Mouse (Mus musculus): ENCODE data around the gene D10Wsu102e.
"Not testable (repeated sequence)": the region's sequence is repeated elsewhere in the genome, so short reads cannot be mapped to it uniquely, and the experiment has no call there.

D10Wsu102e gene

GRCm38 (mm10) chr10:83346359-83346736, 13.7 kb upstream of the D10Wsu102e start:
- DNase-seq (ENCODE audit: low read depth, low spot score), result no peak

- no peak for DNase-seq (ENCODE audit: low read depth, low spot score)
Measured at GRCm38 (mm10) chr10:83347494-83347893, 12.5 kb upstream of the D10Wsu102e start.

- no peak for DNase-seq (ENCODE audit: low read depth, low spot score)
Measured at GRCm38 (mm10) chr10:83350689-83351088, 9.3 kb upstream of the D10Wsu102e start.

- not testable (repeated sequence) for DNase-seq (ENCODE audit: low read depth, low spot score)
Measured at GRCm38 (mm10) chr10:83351779-83352178, 8.2 kb upstream of the D10Wsu102e start.

GRCm38 (mm10) chr10:83353680-83354332, 6.2 kb upstream of the D10Wsu102e start:
- no peak for DNase-seq (ENCODE audit: low read depth, low spot score)

- DNase-seq (ENCODE audit: low read depth, low spot score), result peak; percentile 55
Measured at GRCm38 (mm10) chr10:83354333-83354719, 5.7 kb upstream of the D10Wsu102e start.

GRCm38 (mm10) chr10:83356416-83356815, 3.6 kb upstream of the D10Wsu102e start:
- no peak for DNase-seq (ENCODE audit: low read depth, low spot score)

GRCm38 (mm10) chr10:83359451-83359850, 570 bp upstream of the D10Wsu102e start:
- DNase-seq (ENCODE audit: low read depth, low spot score), result no peak

GRCm38 (mm10) chr10:83360356-83360755, 335 bp downstream of the D10Wsu102e start:
- DNase-seq (ENCODE audit: low read depth, low spot score), result no peak

GRCm38 (mm10) chr10:83361643-83362382, 1.8 kb downstream of the D10Wsu102e start:
- DNase-seq (ENCODE audit: low read depth, low spot score), result peak; percentile 62

- no peak for DNase-seq (ENCODE audit: low read depth, low spot score)
Measured at GRCm38 (mm10) chr10:83363451-83363850, 3.4 kb downstream of the D10Wsu102e start.

- no peak for DNase-seq (ENCODE audit: low read depth, low spot score)
Measured at GRCm38 (mm10) chr10:83368918-83369317, 8.9 kb downstream of the D10Wsu102e start.

GRCm38 (mm10) chr10:83374045-83374656, 14.1 kb downstream of the D10Wsu102e start:
- DNase-seq (ENCODE audit: low read depth, low spot score), result no peak

GRCm38 (mm10) chr10:83375458-83375857, 15.4 kb downstream of the D10Wsu102e start:
- DNase-seq (ENCODE audit: low read depth, low spot score), result not testable (repeated sequence)

- no peak for DNase-seq (ENCODE audit: low read depth, low spot score)
Measured at GRCm38 (mm10) chr10:83376911-83377682, 17.1 kb downstream of the D10Wsu102e start.

- DNase-seq (ENCODE audit: low read depth, low spot score), result no peak
Measured at GRCm38 (mm10) chr10:83378083-83378833, 18.2 kb downstream of the D10Wsu102e start.

GRCm38 (mm10) chr10:83380501-83380900, 20.5 kb downstream of the D10Wsu102e start:
- DNase-seq (ENCODE audit: low read depth, low spot score), result no peak

GRCm38 (mm10) chr10:83382528-83382927, 22.5 kb downstream of the D10Wsu102e start:
- no peak for DNase-seq (ENCODE audit: low read depth, low spot score)

- DNase-seq (ENCODE audit: low read depth, low spot score), result no peak
Measured at GRCm38 (mm10) chr10:83382988-83383387, 23.0 kb downstream of the D10Wsu102e start.

GRCm38 (mm10) chr10:83383863-83384262, 23.8 kb downstream of the D10Wsu102e start:
- DNase-seq (ENCODE audit: low read depth, low spot score), result no peak
